Mouse (Mus musculus): ENCODE results near the gene Sh3bp4. TPM values are rescaled to one million over a fixed set of nuclear protein-coding genes. Genes with fewer than 3 reads are reported as not detected.
A peak's percentile ranks its signal among the peaks of the same experiment; 100 is the strongest.

Gene Sh3bp4
- 3.2 and 3.4 TPM in 2 replicates for polyA plus RNA-seq (2012; ENCODE audit: insufficient read depth, insufficient read length, missing spikeins)

DNA sequence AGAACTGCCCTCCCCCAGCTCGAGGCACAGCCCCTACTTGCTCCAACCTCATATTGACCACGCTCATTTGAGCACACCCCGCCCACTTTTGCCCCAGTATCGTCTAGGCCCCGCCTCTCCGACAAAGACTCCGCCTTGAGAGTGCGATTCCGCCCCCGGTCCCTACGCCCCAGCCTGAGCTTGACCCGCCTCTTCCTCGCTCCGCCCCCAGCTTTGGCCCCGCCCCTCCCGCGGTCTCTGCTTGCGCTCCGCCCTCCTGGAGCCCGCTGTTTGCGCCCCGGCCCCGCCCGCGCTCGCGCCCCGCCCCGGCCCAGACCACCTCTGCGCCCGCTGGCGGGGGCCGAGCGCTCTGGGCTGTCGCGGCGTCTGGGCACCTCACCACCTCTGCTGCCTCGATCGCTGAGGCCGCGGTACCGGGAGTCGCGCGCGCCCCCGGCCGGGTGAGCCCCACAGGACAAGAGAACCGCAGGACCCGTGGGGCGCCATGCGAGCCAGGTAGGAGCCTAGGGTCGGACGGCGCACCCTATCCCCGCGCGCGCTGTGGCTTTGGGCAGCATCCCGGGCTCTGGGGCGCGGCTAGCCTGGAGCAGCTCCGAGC lies at the start of gene Sh3bp4:
Gene Sh3bp4, plus strand, starts transcription at position 313 of the 598 bp plus-strand sequence.
- Histone ChIP-seq H3K4me1 (ENCODE audit: control insufficient read depth, insufficient read depth, low read length) (peaks cover 8% of the 10 kb centered on the region), H3K4me3 (ENCODE audit: insufficient read depth, low read length) (peak within 1 kb of the TSS; percentile 83), H3K27ac (ENCODE audit: insufficient read depth, low read depth, low read length) (peak within 1 kb of the TSS; percentile 94)
- TF ChIP-seq CTCF (IDR thresholded peaks at IDR 0.05; ENCODE audit: low read depth, low read length) = no peak
- no peak for TF ChIP-seq POLR2A (IDR thresholded peaks at IDR 0.05; ENCODE audit: borderline replicate concordance, low read depth, low read length)

DNA sequence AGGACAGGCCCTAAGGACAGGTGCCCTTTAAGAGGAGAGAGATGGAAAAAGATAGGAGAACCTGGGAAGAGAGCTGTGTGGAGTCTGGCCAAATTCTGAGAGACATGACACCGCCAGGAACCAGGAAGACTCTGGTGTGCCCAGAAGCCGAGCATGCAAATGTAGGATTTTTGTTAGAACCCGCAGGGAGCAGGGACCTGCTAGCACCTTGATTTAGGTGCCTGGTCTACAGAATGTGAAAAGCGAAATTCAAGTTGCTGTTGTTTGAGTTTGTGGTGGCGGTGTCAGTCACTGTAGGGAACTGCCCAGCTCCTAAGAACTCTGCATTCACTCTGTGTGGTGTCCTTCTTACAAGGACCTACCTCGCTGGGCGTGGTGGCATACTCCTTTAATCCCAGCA lies 47.2 kb upstream of the Sh3bp4 start:
- no peak overlapping the region for H3K27ac ChIP-seq (ENCODE audit: insufficient read depth, low read depth, low read length)
- no peak overlapping the region for H3K4me3 ChIP-seq (ENCODE audit: insufficient read depth, low read length)
- peaks cover 11% of the 10 kb centered on the region for H3K4me1 ChIP-seq (ENCODE audit: control insufficient read depth, insufficient read depth, low read length)
- no peak for TF ChIP-seq POLR2A (IDR thresholded peaks at IDR 0.05; ENCODE audit: borderline replicate concordance, low read depth, low read length)
- no peak for TF ChIP-seq CTCF (IDR thresholded peaks at IDR 0.05; ENCODE audit: low read depth, low read length)

DNA sequence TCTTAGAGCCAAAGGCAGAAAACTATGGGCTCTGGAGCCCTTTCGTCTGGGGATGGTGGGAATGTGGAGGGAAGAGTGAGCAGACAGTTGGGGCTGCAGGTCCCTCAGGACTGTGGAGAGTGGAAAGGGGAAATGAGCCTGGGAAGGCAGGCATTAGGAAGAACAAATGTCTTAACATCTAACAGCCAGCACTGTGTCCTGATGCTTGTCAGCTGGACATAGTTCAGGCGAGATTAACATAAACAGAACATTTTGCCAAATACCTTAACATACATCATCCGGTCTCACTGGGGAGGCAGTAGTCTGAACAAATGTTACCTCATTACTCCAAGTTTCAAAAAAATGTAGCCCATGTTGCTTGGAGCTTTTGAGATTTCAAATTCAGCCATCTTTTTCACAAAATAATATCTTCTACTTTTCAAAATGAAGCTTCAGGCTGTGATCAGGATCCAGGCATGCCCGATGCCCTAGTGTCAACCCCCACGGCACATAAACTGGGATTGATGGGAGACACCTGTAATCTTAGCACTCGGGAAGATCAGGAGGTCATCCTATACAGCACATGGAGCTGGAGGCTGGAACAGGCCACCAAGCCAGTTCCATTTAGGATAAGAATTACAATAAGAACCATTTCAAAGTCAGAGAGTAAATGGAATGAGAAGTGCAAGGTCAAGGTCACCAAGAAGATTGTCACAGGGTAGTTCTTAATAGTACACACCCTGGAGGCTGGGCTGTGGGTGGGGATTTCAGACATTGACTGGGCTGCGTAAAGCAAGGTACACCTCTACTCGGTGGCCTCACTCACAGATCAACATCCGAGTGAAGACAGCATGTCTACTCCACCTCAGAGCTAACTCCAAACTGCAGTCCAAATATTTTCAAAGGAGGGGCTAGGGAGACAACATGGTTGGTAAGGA lies 45.3 kb upstream of the Sh3bp4 start:
- peaks cover 8% of the 10 kb centered on the region for H3K4me1 ChIP-seq (ENCODE audit: control insufficient read depth, insufficient read depth, low read length)
- no peak overlapping the region for H3K4me3 ChIP-seq (ENCODE audit: insufficient read depth, low read length)
- no peak overlapping the region for H3K27ac ChIP-seq (ENCODE audit: insufficient read depth, low read depth, low read length)
- TF ChIP-seq POLR2A (IDR thresholded peaks at IDR 0.05; ENCODE audit: borderline replicate concordance, low read depth, low read length) (no peak), CTCF (IDR thresholded peaks at IDR 0.05; ENCODE audit: low read depth, low read length) (no peak)

DNA sequence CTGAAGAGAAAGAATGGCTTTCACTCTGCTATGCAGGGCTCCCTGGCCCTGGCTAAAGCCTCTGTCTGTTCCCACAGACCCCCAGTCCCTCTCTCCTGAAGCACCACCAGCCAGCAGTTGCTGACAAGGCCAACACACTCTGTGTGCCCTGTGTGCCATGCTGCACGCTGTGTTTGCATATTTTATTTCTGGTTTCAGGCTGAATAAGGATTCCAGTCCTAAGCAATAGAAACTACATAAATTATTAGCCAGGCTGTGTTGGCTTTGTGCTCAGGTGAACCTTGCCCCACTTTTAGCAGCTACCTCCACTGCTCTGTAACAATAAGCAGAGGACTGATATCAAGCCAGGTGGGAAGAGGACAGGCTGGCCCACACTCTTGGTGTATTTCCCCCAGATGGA lies 44.2 kb upstream of the Sh3bp4 start:
- TF ChIP-seq POLR2A (IDR thresholded peaks at IDR 0.05; ENCODE audit: borderline replicate concordance, low read depth, low read length) (no peak), CTCF (IDR thresholded peaks at IDR 0.05; ENCODE audit: low read depth, low read length) (no peak)
- H3K4me1 ChIP-seq (ENCODE audit: control insufficient read depth, insufficient read depth, low read length) = no peaks in the 10 kb centered on the region
- no peak overlapping the region for H3K4me3 ChIP-seq (ENCODE audit: insufficient read depth, low read length)
- no peak overlapping the region for H3K27ac ChIP-seq (ENCODE audit: insufficient read depth, low read depth, low read length)

DNA sequence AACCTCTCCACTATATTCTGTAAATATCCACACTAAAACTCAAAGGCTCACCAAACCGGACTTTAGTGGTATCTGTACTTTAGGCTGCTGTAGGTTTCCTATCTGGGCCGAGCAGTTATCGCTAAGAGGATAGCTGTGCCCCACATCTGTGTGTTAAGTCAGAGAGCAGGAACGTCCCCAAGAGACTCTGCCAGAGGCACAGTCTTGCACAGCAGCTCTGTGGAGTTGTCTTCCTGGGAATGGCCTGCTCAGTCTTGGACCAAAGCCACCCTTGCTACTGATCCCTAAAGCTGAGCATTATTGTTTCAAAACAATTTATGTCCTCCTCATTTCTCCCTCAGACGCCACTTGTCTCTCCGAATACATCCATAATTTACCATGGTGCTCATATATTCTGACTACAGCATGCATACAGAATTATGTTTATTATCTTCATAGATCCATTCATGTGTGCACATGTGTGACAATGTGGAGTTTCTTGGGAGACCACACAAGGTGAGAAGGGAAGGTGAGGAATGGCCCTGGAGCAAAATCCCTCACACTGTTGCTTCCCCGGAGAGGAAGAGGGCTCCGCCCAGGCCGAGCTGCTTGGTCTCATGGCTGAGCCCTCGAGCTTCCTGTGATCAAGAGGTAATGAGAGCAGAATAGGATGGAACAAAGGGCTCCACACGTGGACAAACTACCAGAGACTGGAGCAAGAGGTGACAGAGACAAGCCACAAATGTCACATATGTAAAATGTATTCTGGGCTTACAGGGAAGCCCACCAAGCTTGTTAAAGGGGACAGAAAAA lies 40.9 kb upstream of the Sh3bp4 start:
- TF ChIP-seq CTCF (IDR thresholded peaks at IDR 0.05; ENCODE audit: low read depth, low read length) (no peak), POLR2A (IDR thresholded peaks at IDR 0.05; ENCODE audit: borderline replicate concordance, low read depth, low read length) (no peak)
- no peak overlapping the region for H3K4me3 ChIP-seq (ENCODE audit: insufficient read depth, low read length)
- no peaks in the 10 kb centered on the region for H3K4me1 ChIP-seq (ENCODE audit: control insufficient read depth, insufficient read depth, low read length)

DNA sequence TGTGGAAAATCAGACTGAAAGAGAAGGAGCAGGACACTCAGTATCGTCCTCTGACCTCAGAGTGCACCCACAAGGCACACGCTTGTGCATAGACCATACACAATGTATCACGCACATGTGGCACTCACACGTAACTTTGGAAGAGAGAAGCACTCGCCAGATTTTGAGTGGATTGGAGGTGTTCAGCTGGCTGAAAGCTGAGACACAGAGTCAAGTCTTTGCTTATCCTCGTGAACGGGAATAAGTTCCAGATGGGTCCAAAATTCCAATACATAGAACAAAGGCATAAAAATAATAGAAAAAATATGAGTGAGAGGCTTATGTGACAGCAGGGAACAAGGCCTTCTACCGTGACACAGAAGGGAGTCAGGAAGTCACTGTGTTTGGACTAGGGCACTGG lies 36.6 kb upstream of the Sh3bp4 start:
- no peaks in the 10 kb centered on the region for H3K4me1 ChIP-seq (ENCODE audit: control insufficient read depth, insufficient read depth, low read length)
- H3K4me3 ChIP-seq (ENCODE audit: insufficient read depth, low read length) = no peak overlapping the region
- no peak overlapping the region for H3K27ac ChIP-seq (ENCODE audit: insufficient read depth, low read depth, low read length)
- TF ChIP-seq CTCF (IDR thresholded peaks at IDR 0.05; ENCODE audit: low read depth, low read length) (no peak), POLR2A (IDR thresholded peaks at IDR 0.05; ENCODE audit: borderline replicate concordance, low read depth, low read length) (no peak)

More for the DNA sequence above, 40.9 kb upstream of the Sh3bp4 start:
- H3K27ac ChIP-seq (ENCODE audit: insufficient read depth, low read depth, low read length) = no peak overlapping the region

DNA sequence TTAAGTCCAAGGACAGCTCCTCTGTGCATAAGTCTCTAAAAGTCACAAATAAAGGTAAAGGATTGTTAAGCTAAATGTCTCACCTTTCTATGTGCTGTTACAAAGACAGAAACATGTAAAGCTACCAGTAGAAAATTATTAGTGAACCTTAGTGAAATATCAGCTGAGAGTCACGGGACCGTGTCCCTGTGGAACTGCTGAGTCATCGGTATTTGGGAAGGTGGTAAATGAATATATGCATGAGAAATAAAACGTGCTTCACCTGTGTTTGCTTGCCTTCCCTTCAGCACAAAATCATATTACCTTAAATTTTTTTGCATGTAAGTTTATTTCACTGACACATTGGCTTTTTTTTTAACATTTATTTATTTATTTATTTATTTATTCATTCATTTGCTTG lies 36.2 kb upstream of the Sh3bp4 start:
- Histone ChIP-seq H3K4me3 (ENCODE audit: insufficient read depth, low read length) (no peak overlapping the region), H3K27ac (ENCODE audit: insufficient read depth, low read depth, low read length) (no peak overlapping the region), H3K4me1 (ENCODE audit: control insufficient read depth, insufficient read depth, low read length) (no peaks in the 10 kb centered on the region)
- no peak for TF ChIP-seq CTCF (IDR thresholded peaks at IDR 0.05; ENCODE audit: low read depth, low read length)
- no peak for TF ChIP-seq POLR2A (IDR thresholded peaks at IDR 0.05; ENCODE audit: borderline replicate concordance, low read depth, low read length)

DNA sequence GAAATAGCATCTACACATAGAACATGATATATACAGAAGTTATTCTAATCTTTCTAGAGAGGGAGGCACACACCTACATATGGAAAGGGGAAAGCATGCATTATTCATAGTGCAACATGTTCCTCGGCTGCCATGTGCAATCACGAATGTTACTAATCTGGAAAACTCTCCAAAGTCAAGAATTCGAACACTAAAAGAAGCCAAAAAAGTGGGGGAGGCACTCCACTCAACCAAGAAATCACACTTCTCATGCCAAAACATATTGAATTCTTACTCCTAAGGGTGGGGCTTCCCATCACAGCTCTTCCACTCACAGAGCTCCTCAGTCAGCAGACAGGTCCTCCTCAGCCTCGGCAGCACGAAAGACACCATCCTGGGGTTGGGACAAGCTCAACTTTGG lies 35.1 kb upstream of the Sh3bp4 start:
- H3K4me1 ChIP-seq (ENCODE audit: control insufficient read depth, insufficient read depth, low read length) = peaks cover 2% of the 10 kb centered on the region; the same call in 1 of the 2 replicates

DNA sequence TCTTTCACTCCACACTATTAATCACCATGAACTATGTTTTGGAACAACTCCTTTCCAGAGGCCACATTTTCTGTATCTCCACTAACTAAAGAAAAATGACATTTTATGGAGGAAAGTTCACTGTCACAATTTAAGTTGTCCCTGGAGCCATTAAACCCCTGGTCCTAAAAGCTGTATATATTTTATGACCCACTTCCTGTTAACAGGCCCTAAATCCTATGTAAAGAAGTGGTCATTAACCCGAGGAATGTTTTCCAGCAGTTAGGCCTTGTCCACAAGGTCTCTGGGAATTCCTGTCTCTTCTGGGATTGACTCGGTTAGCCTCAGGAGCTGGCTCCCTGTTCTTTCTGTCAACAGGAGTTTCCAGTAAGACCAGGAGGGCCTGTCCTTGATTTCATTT lies 30.4 kb upstream of the Sh3bp4 start:
- Histone ChIP-seq H3K4me1 (ENCODE audit: control insufficient read depth, insufficient read depth, low read length) (peaks cover 21% of the 10 kb centered on the region), H3K4me3 (ENCODE audit: insufficient read depth, low read length) (no peak overlapping the region), H3K27ac (ENCODE audit: insufficient read depth, low read depth, low read length) (no peak overlapping the region)
- no peak for TF ChIP-seq CTCF (IDR thresholded peaks at IDR 0.05; ENCODE audit: low read depth, low read length)
- TF ChIP-seq POLR2A (IDR thresholded peaks at IDR 0.05; ENCODE audit: borderline replicate concordance, low read depth, low read length) = no peak

More for the DNA sequence above, 35.1 kb upstream of the Sh3bp4 start:
- TF ChIP-seq CTCF (IDR thresholded peaks at IDR 0.05; ENCODE audit: low read depth, low read length) (no peak), POLR2A (IDR thresholded peaks at IDR 0.05; ENCODE audit: borderline replicate concordance, low read depth, low read length) (no peak)
- no peak overlapping the region for H3K4me3 ChIP-seq (ENCODE audit: insufficient read depth, low read length)
- no peak overlapping the region for H3K27ac ChIP-seq (ENCODE audit: insufficient read depth, low read depth, low read length)

Data from bone marrow macrophage, adult 2 months (primary cell).